Mouse (Mus musculus) ZHBTc4 (cell line): Measurements from ENCODE around the gene Ankrd63.
A peak's percentile ranks its signal among the peaks of the same experiment; 100 is the strongest.

Experiments used
- DNase-seq: peaks from one replicate; pipeline ENCODE4 v3.0.0-alpha.2; 2011; ENCODE audit warnings: low read depth, low spot score

The Ankrd63 gene

GRCm38 (mm10) chr2:118703913-118704730, at the start of gene Ankrd63:
Gene Ankrd63, minus strand, starts transcription at chr2:118703963.
- DNase-seq: peak; percentile 52

- no peak for DNase-seq
Measured at GRCm38 (mm10) chr2:118752792-118753108, 49.0 kb upstream of the Ankrd63 start.

- no peak for DNase-seq
Measured at GRCm38 (mm10) chr2:118751896-118752791, 48.4 kb upstream of the Ankrd63 start.

- DNase-seq: no peak
Measured at GRCm38 (mm10) chr2:118750476-118750875, 46.7 kb upstream of the Ankrd63 start.

GRCm38 (mm10) chr2:118749341-118749884, 45.6 kb upstream of the Ankrd63 start:
- peak; percentile 29 for DNase-seq

- no peak for DNase-seq
Measured at GRCm38 (mm10) chr2:118747301-118747960, 43.7 kb upstream of the Ankrd63 start.

GRCm38 (mm10) chr2:118745915-118746901, 42.4 kb upstream of the Ankrd63 start:
- peak; percentile 46 for DNase-seq

- DNase-seq: peak; percentile 84
Measured at GRCm38 (mm10) chr2:118745232-118745884, 41.6 kb upstream of the Ankrd63 start, which contains the start of gene Inafm2. Gene Inafm2, plus strand, starts transcription at chr2:118745758.

- DNase-seq: no peak
Measured at GRCm38 (mm10) chr2:118744621-118745020, 40.9 kb upstream of the Ankrd63 start.

- DNase-seq: peak; percentile 74
Measured at GRCm38 (mm10) chr2:118743261-118743943, 39.6 kb upstream of the Ankrd63 start.

- no peak for DNase-seq
Measured at GRCm38 (mm10) chr2:118741183-118741582, 37.4 kb upstream of the Ankrd63 start.

GRCm38 (mm10) chr2:118740341-118740740, 36.6 kb upstream of the Ankrd63 start:
- no peak for DNase-seq

- DNase-seq: no peak
Measured at GRCm38 (mm10) chr2:118733341-118733740, 29.6 kb upstream of the Ankrd63 start.

GRCm38 (mm10) chr2:118731981-118732380, 28.2 kb upstream of the Ankrd63 start:
- no peak for DNase-seq

- DNase-seq: peak; percentile 42
Measured at GRCm38 (mm10) chr2:118730622-118730915, 26.8 kb upstream of the Ankrd63 start.

- no peak for DNase-seq
Measured at GRCm38 (mm10) chr2:118729816-118730621, 26.3 kb upstream of the Ankrd63 start.

GRCm38 (mm10) chr2:118729194-118729593, 25.4 kb upstream of the Ankrd63 start:
- DNase-seq: no peak

- no peak for DNase-seq
Measured at GRCm38 (mm10) chr2:118728337-118728736, 24.6 kb upstream of the Ankrd63 start, which contains the start of gene Plcb2. Gene Plcb2, minus strand, starts transcription at chr2:118728438.

GRCm38 (mm10) chr2:118727911-118728310, 24.1 kb upstream of the Ankrd63 start:
- DNase-seq: no peak
